Mouse (Mus musculus) layer of hippocampus, postnatal 14 days (tissue): ENCODE data around the gene Slc22a1. TPM values are rescaled to one million over a fixed set of nuclear protein-coding genes. Genes with fewer than 3 reads are reported as not detected.

ENCODE experiments used
- DNase-seq, 2 experiments: peaks; one replicate each; pipeline ENCODE4 v3.0.0; 2021 to 2022; ENCODE audit warnings: low spot score in 2 of 2, mixed read lengths in 1 of 2
- total RNA-seq, 2 experiments: library from RNA; stranded (reverse); gene quantifications; 2 replicates each; pipeline ENCODE4 v1.2.3; 2021

The Slc22a1 gene
- total RNA-seq, 2 experiments from 2014 or later, result not detected

GRCm38 (mm10) chr17:12639585-12639984 lies 36.0 kb downstream of the Slc22a1 start:
- no peak for DNase-seq

- DNase-seq, result no peak
Measured at GRCm38 (mm10) chr17:12634814-12635213, 40.8 kb downstream of the Slc22a1 start.

- DNase-seq, result no peak
Measured at GRCm38 (mm10) chr17:12631771-12632600, 43.6 kb downstream of the Slc22a1 start.

GRCm38 (mm10) chr17:12630976-12631730 lies 44.5 kb downstream of the Slc22a1 start:
- DNase-seq, result no peak

- no peak for DNase-seq
Measured at GRCm38 (mm10) chr17:12627983-12628382, 47.6 kb downstream of the Slc22a1 start.

- DNase-seq, result no peak
Measured at GRCm38 (mm10) chr17:12619641-12620040, 56.0 kb downstream of the Slc22a1 start.

- no peak for DNase-seq
Measured at GRCm38 (mm10) chr17:12615429-12615828, 60.2 kb downstream of the Slc22a1 start.

GRCm38 (mm10) chr17:12614511-12615385 lies 60.9 kb downstream of the Slc22a1 start:
- no peak for DNase-seq

- no peak for DNase-seq
Measured at GRCm38 (mm10) chr17:12607202-12607601, 68.4 kb downstream of the Slc22a1 start.

GRCm38 (mm10) chr17:12606634-12607033 lies 69.0 kb downstream of the Slc22a1 start:
- DNase-seq, result no peak

Other genes with a start within 250 kb of the Slc22a1 start
- gene Slc22a3, start 168.1 kb downstream of the Slc22a1 start, total RNA-seq, result 1 to 10 TPM in 1 of 2 experiments, under 1 TPM in 1; 0.92 to 1.6 TPM
- under 1 TPM; 0.38 to 0.48 TPM for gene Slc22a2, start 91.7 kb downstream of the Slc22a1 start, total RNA-seq
- gene Igf2r, start 93.8 kb upstream of the Slc22a1 start, total RNA-seq, result 10 to 100 TPM; 28.1 TPM
- gene Mas1, start 192.3 kb upstream of the Slc22a1 start, total RNA-seq, result 10 to 100 TPM; 41.6 to 52.1 TPM
- gene Mrgprh, start 200.2 kb upstream of the Slc22a1 start, total RNA-seq, result not detected
- gene Pnldc1, start 234.4 kb upstream of the Slc22a1 start, total RNA-seq, result 1 to 10 TPM; 1.6 to 2.4 TPM
- 100 to 1,000 TPM; 185 to 193 TPM for gene Tcp1, start 239.9 kb upstream of the Slc22a1 start, total RNA-seq
- 10 to 100 TPM; 48.8 to 56.4 TPM for gene Mrpl18, start 240.5 kb upstream of the Slc22a1 start, total RNA-seq